8 mouse cellular contexts compared by ENCODE assay signal in the genomic region with DNA sequence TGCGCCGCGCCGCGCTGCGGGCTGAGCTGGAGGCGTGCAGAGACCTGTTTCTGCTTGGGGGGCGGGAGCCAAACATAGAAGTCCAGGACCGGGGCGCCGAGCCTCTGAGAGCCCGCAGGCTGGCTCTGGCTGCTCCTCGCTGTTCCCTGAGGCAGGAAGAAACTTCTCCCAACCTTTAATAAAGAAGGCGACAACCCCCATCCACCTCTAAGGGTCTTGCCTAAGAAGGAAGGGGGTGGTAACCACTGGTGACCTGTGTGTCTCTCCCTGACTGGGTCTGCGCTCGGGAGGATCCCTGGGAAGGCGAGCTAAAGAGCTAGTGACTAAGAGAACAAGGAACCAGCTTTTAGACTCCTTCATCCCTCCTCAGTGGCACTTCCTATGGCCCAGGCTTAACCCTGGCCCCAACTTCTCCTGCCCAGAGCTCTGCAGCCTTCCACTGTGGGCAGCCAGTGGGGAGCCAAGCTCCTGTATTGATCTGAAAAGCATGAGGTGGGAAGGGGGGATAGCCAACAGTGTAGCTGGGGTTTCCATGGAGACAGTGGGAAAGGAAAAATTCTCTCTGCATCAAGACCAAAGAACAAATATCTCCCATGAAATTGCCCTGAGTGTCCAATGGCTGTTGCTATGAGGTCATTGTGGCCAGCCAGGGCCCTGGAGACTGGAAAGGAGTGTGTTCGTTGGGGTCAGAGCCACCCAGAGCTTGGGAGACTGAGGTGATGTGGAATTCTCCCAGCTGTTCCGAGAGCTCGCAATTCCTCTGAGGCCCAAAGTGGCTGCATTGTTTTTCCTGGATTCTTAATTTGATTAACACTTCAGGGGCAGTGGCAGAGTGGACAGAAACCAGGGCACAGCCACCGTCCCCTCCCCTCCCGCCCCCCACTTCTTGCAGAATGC. TPM values are rescaled to one million over a fixed set of nuclear protein-coding genes. Genes with fewer than 3 reads are reported as not detected.
DNase-seq lines count a peak whose midpoint lies in the region; ATAC-seq and TF ChIP-seq lines count a peak whose summit lies in the region.

No protein-coding gene starts in this region.

- peak overlapping the region; percentile 47 for H3K4me3 ChIP-seq in lung, embryonic 14.5 days (ENCODE audit: low read depth, low read length)
- H3K4me3 ChIP-seq in stomach, embryonic 15.5 days (replicated peaks), result peak overlapping the region; percentile 58

- no peaks in the 10 kb centered on the region for H3K9me3 ChIP-seq in lung, embryonic 14.5 days (ENCODE audit: low read depth, low read length)
- no peaks in the 10 kb centered on the region for H3K9me3 ChIP-seq in stomach, embryonic 15.5 days

- peak; percentile 51 for DNase-seq in embryo, embryonic 10 days (ENCODE audit: low spot score)
- DNase-seq in embryo, embryonic 9.5 days (ENCODE audit: extremely low spot score), result no peak
- DNase-seq in urinary bladder, postnatal 14 days (ENCODE audit: low spot score), result peak; percentile 70
- no peak for DNase-seq in urinary bladder, postnatal 25 days (ENCODE audit: low spot score)
- DNase-seq in lung, embryonic 14.5 days, result peak; percentile 53
- no peak for DNase-seq in layer of hippocampus, adult 18-20 months (ENCODE audit: low spot score in 2 of 2)
- DNase-seq in thymus, adult 18-20 months, result no peak

- WGBS in lung, embryonic 14.5 days, result 3% methylated on average over 22 of the region's 22 CpGs
- WGBS in stomach, embryonic 15.5 days, result 7% methylated on average over 22 of the region's 22 CpGs

- peaks cover 79% of the 10 kb centered on the region for H3K27me3 ChIP-seq in lung, embryonic 14.5 days (ENCODE audit: insufficient read depth, low read length)
- peaks cover 42% of the 10 kb centered on the region for H3K27me3 ChIP-seq in stomach, embryonic 15.5 days (replicated peaks)

- 0 out of 2 replicates have a peak, but pooled peaks have one; percentile 25 for ATAC-seq in lung, embryonic 14.5 days (ENCODE audit: insufficient read depth)
- no peak for ATAC-seq in stomach, embryonic 15.5 days (ENCODE audit: insufficient read depth, low FRiP score, low read depth)

- peak overlapping the region; percentile 44; the same call in 1 of the 2 replicates for H3K9ac ChIP-seq in lung, embryonic 14.5 days
- H3K9ac ChIP-seq in stomach, embryonic 15.5 days, result no peak overlapping the region

- H3K4me2 ChIP-seq in lung, embryonic 14.5 days, result peak overlapping the region; percentile 90
- peak overlapping the region; percentile 92 for H3K4me2 ChIP-seq in stomach, embryonic 15.5 days

- no peak for TF ChIP-seq CTCF in lung, embryonic 14.5 days (IDR thresholded peaks at IDR 0.05; ENCODE audit: low read depth)

- H3K4me1 ChIP-seq in lung, embryonic 14.5 days (ENCODE audit: insufficient read depth), result peaks cover 3% of the 10 kb centered on the region; the same call in 1 of the 2 replicates
- peaks cover 34% of the 10 kb centered on the region for H3K4me1 ChIP-seq in stomach, embryonic 15.5 days

- H3K27ac ChIP-seq in lung, embryonic 14.5 days (ENCODE audit: low read depth), result no peak overlapping the region
- peak overlapping the region; percentile 81 for H3K27ac ChIP-seq in stomach, embryonic 15.5 days

- H3K36me3 ChIP-seq in lung, embryonic 14.5 days (ENCODE audit: insufficient read depth), result no peaks in the 10 kb centered on the region
- H3K36me3 ChIP-seq in stomach, embryonic 15.5 days, result no peaks in the 10 kb centered on the region

RNA-seq across cellular contexts. Expression of gene Wnt4, which starts 1.1 kb away (rescaled TPM):
- polyA plus RNA-seq in lung, embryonic 14.5 days (2014; fragmentation: Nextera tagmentation; extraction: Ambion mirVana), result 1.2 and 1.3 TPM in 2 replicates
- 13.6 and 20.4 TPM in 2 replicates for polyA plus RNA-seq in stomach, embryonic 15.5 days (2015; fragmentation: Nextera tagmentation; extraction: Ambion mirVana)
- 1 to 10 TPM; 5.6 to 7.2 TPM for total RNA-seq in layer of hippocampus, adult 18-20 months (2021)

Comparison
In these comparisons a context has a peak if more than half of its experiments do, and no peak if none do; other contexts are left out.
1. DNase-seq: peak in embryo, embryonic 10 days (single experiment), urinary bladder, postnatal 14 days (single experiment) and lung, embryonic 14.5 days (single experiment); none in embryo, embryonic 9.5 days (single experiment), urinary bladder, postnatal 25 days (single experiment), layer of hippocampus, adult 18-20 months (0 of 2) and thymus, adult 18-20 months (0 of 2).